Mouse (Mus musculus) forebrain, embryonic 15.5 days (tissue): ENCODE data around the gene Ddx28. TPM values are rescaled to one million over a fixed set of nuclear protein-coding genes. Genes with fewer than 3 reads are reported as not detected.
"Not testable (repeated sequence)": the region's sequence is repeated elsewhere in the genome, so short reads cannot be mapped to it uniquely, and the experiment has no call there.

Experiments used
- ATAC-seq: fragments of 200-750 bp; cut with Nextera tagmentation; replicated peaks from 2 replicates; pipeline ENCODE4 v1.8.0; 2017; ENCODE audit warnings: mild to moderate bottlenecking, moderate TSS enrichment, moderate library complexity
- H3K27ac ChIP-seq: fragments of 300-500 bp; sonication (generic); replicated peaks from 2 replicates; pipeline ENCODE4 v1.5.1; 2015; ENCODE audit warnings: mild to moderate bottlenecking, inconsistent platforms
- H3K27me3 ChIP-seq: fragments of 300-500 bp; sonication (generic); 2 replicates; pipeline ENCODE4 v1.6.1; 2015; ENCODE audit warnings: inconsistent platforms
- H3K36me3 ChIP-seq: fragments of 300-500 bp; sonication (generic); 2 replicates; pipeline ENCODE4 v1.6.1; 2015; ENCODE audit warnings: mild to moderate bottlenecking, inconsistent platforms
- H3K4me1 ChIP-seq: fragments of 300-500 bp; sonication (generic); 2 replicates; pipeline ENCODE4 v1.6.1; 2015; ENCODE audit warnings: inconsistent platforms
- H3K4me2 ChIP-seq: fragments of 300-500 bp; sonication (generic); replicated peaks from 2 replicates; pipeline ENCODE4 v1.6.1; 2015; ENCODE audit warnings: mild to moderate bottlenecking, inconsistent platforms
- H3K4me3 ChIP-seq: fragments of 300-500 bp; sonication (generic); 2 replicates; pipeline ENCODE4 v1.5.1; 2015; ENCODE audit warnings: mild to moderate bottlenecking, inconsistent platforms
- H3K9ac ChIP-seq: fragments of 300-500 bp; sonication (generic); replicated peaks from 2 replicates; pipeline ENCODE4 v1.6.1; 2015; ENCODE audit warnings: mild to moderate bottlenecking, inconsistent platforms
- H3K9me3 ChIP-seq: fragments of 300-500 bp; sonication (generic); 2 replicates; pipeline ENCODE4 v1.6.1; 2016; ENCODE audit warnings: inconsistent platforms
- WGBS: fragments of 180-500 bp; shearing (Covaris S2); methylation state at CpG from one replicate; pipeline ENCODE4 v1.1.7; 2015; ENCODE audit warnings: mixed read lengths; 5-methylcytosine and 5-hydroxymethylcytosine counted together
- polyA plus RNA-seq: library from polyadenylated mRNA; unstranded; fragments of >200 nt; fragmentation: Nextera tagmentation; extraction: Ambion mirVana; gene quantifications from 2 replicates; pipeline ENCODE4 v1.2.1, GENCODE M21; 2015

Gene Ddx28
- polyA plus RNA-seq, 1 experiment from 2014 or later: 23.0 TPM

GRCm38 (mm10) chr8:106046872-106047559 is 35.3 kb upstream of the Ddx28 start:
- no peaks in the 10 kb centered on the region for H3K27me3 ChIP-seq
- H3K9me3 ChIP-seq: no peaks in the 10 kb centered on the region
- no peak overlapping the region for H3K4me2 ChIP-seq
- no peak for ATAC-seq
- H3K36me3 ChIP-seq: peaks cover 7% of the 10 kb centered on the region; the same call in 1 of the 2 replicates
- H3K9ac ChIP-seq: no peak overlapping the region
- WGBS: 93% methylated on average over 11 of the region's 11 CpGs
- H3K4me3 ChIP-seq: no peak overlapping the region
- no peak overlapping the region for H3K27ac ChIP-seq
- no peaks in the 10 kb centered on the region for H3K4me1 ChIP-seq

- Histone ChIP-seq H3K9me3 (no peaks in the 10 kb centered on the region), H3K9ac (no peak overlapping the region), H3K36me3 (peaks cover 4% of the 10 kb centered on the region; the same call in 1 of the 2 replicates), H3K4me3 (no peak overlapping the region), H3K4me2 (no peak overlapping the region), H3K4me1 (no peaks in the 10 kb centered on the region), H3K27me3 (no peaks in the 10 kb centered on the region), H3K27ac (no peak overlapping the region)
- no peak for ATAC-seq
- WGBS: 89% methylated on average over 3 of the region's 3 CpGs
Observed at GRCm38 (mm10) chr8:106044151-106044550, 32.5 kb upstream of the Ddx28 start.

GRCm38 (mm10) chr8:106043055-106043454 is 31.4 kb upstream of the Ddx28 start:
- H3K4me3 ChIP-seq: no peak overlapping the region
- peaks cover 4% of the 10 kb centered on the region; the same call in 1 of the 2 replicates for H3K36me3 ChIP-seq
- no peaks in the 10 kb centered on the region for H3K9me3 ChIP-seq
- no peaks in the 10 kb centered on the region for H3K4me1 ChIP-seq
- no peak overlapping the region for H3K9ac ChIP-seq
- ATAC-seq: no peak
- no peak overlapping the region for H3K27ac ChIP-seq
- WGBS: 69% methylated on average over 2 of the region's 2 CpGs
- H3K27me3 ChIP-seq: no peaks in the 10 kb centered on the region
- H3K4me2 ChIP-seq: no peak overlapping the region

GRCm38 (mm10) chr8:106040218-106040617 is 28.5 kb upstream of the Ddx28 start:
- Histone ChIP-seq H3K27me3 (no peaks in the 10 kb centered on the region), H3K4me2 (no peak overlapping the region), H3K9me3 (no peaks in the 10 kb centered on the region), H3K27ac (no peak overlapping the region), H3K36me3 (0 out of 2 replicates have a peak, but pooled peaks cover 7% of the 10 kb centered on the region), H3K9ac (no peak overlapping the region), H3K4me1 (no peaks in the 10 kb centered on the region), H3K4me3 (no peak overlapping the region)
- WGBS: 76% methylated on average over 4 of the region's 4 CpGs
- no peak for ATAC-seq

GRCm38 (mm10) chr8:106039605-106040004 is 27.9 kb upstream of the Ddx28 start:
- Histone ChIP-seq H3K4me1 (no peaks in the 10 kb centered on the region), H3K36me3 (0 out of 2 replicates have a peak, but pooled peaks cover 7% of the 10 kb centered on the region), H3K9ac (no peak overlapping the region), H3K4me2 (no peak overlapping the region), H3K27ac (no peak overlapping the region), H3K9me3 (no peaks in the 10 kb centered on the region), H3K4me3 (no peak overlapping the region), H3K27me3 (no peaks in the 10 kb centered on the region)
- no peak for ATAC-seq
- WGBS: 89% methylated on average over 4 of the region's 4 CpGs

- no peaks in the 10 kb centered on the region for H3K27me3 ChIP-seq
- no peak overlapping the region for H3K4me3 ChIP-seq
- H3K4me2 ChIP-seq: no peak overlapping the region
- H3K36me3 ChIP-seq: 0 out of 2 replicates have a peak, but pooled peaks cover 7% of the 10 kb centered on the region
- ATAC-seq: no peak
- no peak overlapping the region for H3K27ac ChIP-seq
- H3K4me1 ChIP-seq: no peaks in the 10 kb centered on the region
- no peak overlapping the region for H3K9ac ChIP-seq
- 92% methylated on average over 10 of the region's 10 CpGs for WGBS
- H3K9me3 ChIP-seq: no peaks in the 10 kb centered on the region
Observed at GRCm38 (mm10) chr8:106038721-106039120, 27.0 kb upstream of the Ddx28 start.

GRCm38 (mm10) chr8:106022483-106022882 is 10.8 kb upstream of the Ddx28 start:
- peak; percentile 57; the same call in 1 of the 2 replicates for ATAC-seq
- Histone ChIP-seq H3K4me3 (no peak overlapping the region), H3K36me3 (0 out of 2 replicates have a peak, but pooled peaks cover 2% of the 10 kb centered on the region)

GRCm38 (mm10) chr8:106018039-106018438 is 6.4 kb upstream of the Ddx28 start:
- H3K4me3 ChIP-seq: no peak overlapping the region
- no peaks in the 10 kb centered on the region for H3K27me3 ChIP-seq
- H3K9me3 ChIP-seq: no peaks in the 10 kb centered on the region
- no peaks in the 10 kb centered on the region for H3K4me1 ChIP-seq
- H3K36me3 ChIP-seq: peaks cover 9% of the 10 kb centered on the region; the same call in 1 of the 2 replicates
- no peak overlapping the region for H3K27ac ChIP-seq
- ATAC-seq: no peak
- H3K9ac ChIP-seq: no peak overlapping the region
- WGBS: 86% methylated on average over 3 of the region's 3 CpGs
- H3K4me2 ChIP-seq: no peak overlapping the region

More at GRCm38 (mm10) chr8:106022483-106022882, 10.8 kb upstream of the Ddx28 start:
- Histone ChIP-seq H3K27ac (no peak overlapping the region), H3K4me2 (no peak overlapping the region), H3K4me1 (no peaks in the 10 kb centered on the region), H3K9me3 (no peaks in the 10 kb centered on the region), H3K9ac (no peak overlapping the region), H3K27me3 (no peaks in the 10 kb centered on the region)

- WGBS: 89% methylated on average over 7 of the region's 7 CpGs
- ATAC-seq: no peak
- peaks cover under 1% of the 10 kb centered on the region for H3K4me1 ChIP-seq
- no peak overlapping the region for H3K27ac ChIP-seq
- H3K9me3 ChIP-seq: no peaks in the 10 kb centered on the region
- H3K4me3 ChIP-seq: no peak overlapping the region
- no peak overlapping the region for H3K9ac ChIP-seq
- H3K27me3 ChIP-seq: no peaks in the 10 kb centered on the region
- peaks cover 9% of the 10 kb centered on the region; the same call in 1 of the 2 replicates for H3K36me3 ChIP-seq
- H3K4me2 ChIP-seq: no peak overlapping the region
Observed at GRCm38 (mm10) chr8:106017130-106017529, 5.4 kb upstream of the Ddx28 start.

- Histone ChIP-seq H3K9me3 (no peaks in the 10 kb centered on the region), H3K4me2 (no peak overlapping the region), H3K36me3 (peaks cover 9% of the 10 kb centered on the region; the same call in 1 of the 2 replicates), H3K27me3 (no peaks in the 10 kb centered on the region), H3K27ac (no peak overlapping the region), H3K4me1 (peaks cover 7% of the 10 kb centered on the region), H3K4me3 (no peak overlapping the region), H3K9ac (no peak overlapping the region)
- WGBS: 94% methylated on average over 6 of the region's 6 CpGs
- no peak for ATAC-seq
Observed at GRCm38 (mm10) chr8:106016284-106016683, 4.6 kb upstream of the Ddx28 start.

GRCm38 (mm10) chr8:106012203-106012602 is 521 bp upstream of the Ddx28 start:
- not testable (repeated sequence) for H3K9me3 ChIP-seq, H3K27me3 ChIP-seq, ATAC-seq, H3K9ac ChIP-seq, H3K27ac ChIP-seq
- H3K4me2 ChIP-seq: peak overlapping the region; percentile 81
- peaks cover 10% of the 10 kb centered on the region; the same call in 1 of the 2 replicates for H3K36me3 ChIP-seq
- peak overlapping the region; percentile 76 for H3K4me3 ChIP-seq
- peaks cover 20% of the 10 kb centered on the region for H3K4me1 ChIP-seq
- 84% methylated on average over 8 of the region's 8 CpGs for WGBS

- Histone ChIP-seq H3K9me3 (no peaks in the 10 kb centered on the region), H3K4me1 (peaks cover 20% of the 10 kb centered on the region), H3K27me3 (no peaks in the 10 kb centered on the region), H3K27ac (peak overlapping the region; percentile 60), H3K9ac (peak overlapping the region; percentile 78), H3K4me2 (peak overlapping the region; percentile 81), H3K36me3 (peaks cover 6% of the 10 kb centered on the region; the same call in 1 of the 2 replicates), H3K4me3 (peak overlapping the region; percentile 76)
- 1% methylated on average over 74 of the region's 74 CpGs for WGBS
- ATAC-seq: peak; percentile 96
Observed at GRCm38 (mm10) chr8:106010748-106011642, 687 bp downstream of the Ddx28 start.
